Mouse (Mus musculus) midbrain, postnatal 0 days (tissue): ENCODE measurements around the gene Vgll4. TPM values are rescaled to one million over a fixed set of nuclear protein-coding genes. Genes with fewer than 3 reads are reported as not detected.

Experiments
- ATAC-seq: fragments of 200-750 bp; cut with Nextera tagmentation; 2 replicates; pipeline ENCODE4 v1.8.0; 2017; ENCODE audit warnings: moderate number of reproducible peaks, mild to moderate bottlenecking, moderate TSS enrichment, moderate library complexity; ENCODE audit not compliant: low FRiP score
- DNase-seq: peaks from one replicate; pipeline ENCODE4 v3.0.0-alpha.2; 2015; ENCODE audit warnings: low spot score
- H3K27ac ChIP-seq: fragments of 300-500 bp; sonication (generic); 2 replicates; pipeline ENCODE4 v1.5.1; 2014; ENCODE audit warnings: low read depth, mild to moderate bottlenecking, low read length, mixed read lengths
- H3K27me3 ChIP-seq: fragments of 300-500 bp; sonication (generic); 2 replicates; pipeline ENCODE4 v1.6.1; 2014; ENCODE audit warnings: low read length, control low read depth, mixed read lengths; ENCODE audit not compliant: insufficient read depth
- H3K36me3 ChIP-seq: fragments of 300-500 bp; sonication (generic); 2 replicates; pipeline ENCODE4 v1.6.1; 2014; ENCODE audit warnings: low read length, control low read depth, mixed read lengths; ENCODE audit not compliant: insufficient read depth
- H3K4me1 ChIP-seq: fragments of 300-500 bp; sonication (generic); 2 replicates; pipeline ENCODE4 v1.6.1; 2014; ENCODE audit warnings: mild to moderate bottlenecking, control low read depth, antibody characterized with exemption, low read length, mixed read lengths; ENCODE audit not compliant: insufficient read depth
- H3K4me2 ChIP-seq: fragments of 300-500 bp; sonication (generic); 2 replicates; pipeline ENCODE4 v1.6.1; 2014; ENCODE audit warnings: low read depth, mild to moderate bottlenecking, low read length, mixed read lengths; ENCODE audit not compliant: poor library complexity, severe bottlenecking
- H3K4me3 ChIP-seq: fragments of 300-500 bp; sonication (generic); 2 replicates; pipeline ENCODE4 v1.5.1; 2014; ENCODE audit warnings: low read depth, mild to moderate bottlenecking, low read length, moderate library complexity
- H3K9ac ChIP-seq: fragments of 300-500 bp; sonication (generic); replicated peaks from 2 replicates; pipeline ENCODE4 v1.6.1; 2014; ENCODE audit warnings: mild to moderate bottlenecking, low read length, moderate library complexity, mixed read lengths; ENCODE audit not compliant: poor library complexity, severe bottlenecking
- H3K9me3 ChIP-seq: fragments of 300-500 bp; sonication (generic); 2 replicates; pipeline ENCODE4 v1.6.1; 2016; ENCODE audit warnings: low read length, control low read depth
- CTCF ChIP-seq: IDR thresholded peaks from 2 replicates; pipeline ENCODE4 v1.5.1; 2016; ENCODE audit warnings: antibody characterized with exemption, mild to moderate bottlenecking
- WGBS: fragments of 180-500 bp; shearing (Covaris S2); extraction: QIAGEN DNeasy Blood & Tissue Kit; methylation state at CpG from one replicate; pipeline ENCODE4 v1.1.7; 2014; 5-methylcytosine and 5-hydroxymethylcytosine counted together
- polyA plus RNA-seq: library from polyadenylated mRNA; unstranded; fragments of >200 nt; fragmentation: Nextera tagmentation; extraction: Ambion mirVana; gene quantifications from 2 replicates; pipeline ENCODE4 v1.2.1, GENCODE M21; 2015
- total RNA-seq: library from RNA; depleted of rRNA; stranded (reverse); fragments of >200 nt; gene quantifications from 2 replicates; pipeline ENCODE4 v1.2.3, GENCODE M21; 2014

The Vgll4 gene
- total and polyA plus RNA-seq, 2 experiments from 2014 or later, result 36.0 to 58.5 TPM

DNA sequence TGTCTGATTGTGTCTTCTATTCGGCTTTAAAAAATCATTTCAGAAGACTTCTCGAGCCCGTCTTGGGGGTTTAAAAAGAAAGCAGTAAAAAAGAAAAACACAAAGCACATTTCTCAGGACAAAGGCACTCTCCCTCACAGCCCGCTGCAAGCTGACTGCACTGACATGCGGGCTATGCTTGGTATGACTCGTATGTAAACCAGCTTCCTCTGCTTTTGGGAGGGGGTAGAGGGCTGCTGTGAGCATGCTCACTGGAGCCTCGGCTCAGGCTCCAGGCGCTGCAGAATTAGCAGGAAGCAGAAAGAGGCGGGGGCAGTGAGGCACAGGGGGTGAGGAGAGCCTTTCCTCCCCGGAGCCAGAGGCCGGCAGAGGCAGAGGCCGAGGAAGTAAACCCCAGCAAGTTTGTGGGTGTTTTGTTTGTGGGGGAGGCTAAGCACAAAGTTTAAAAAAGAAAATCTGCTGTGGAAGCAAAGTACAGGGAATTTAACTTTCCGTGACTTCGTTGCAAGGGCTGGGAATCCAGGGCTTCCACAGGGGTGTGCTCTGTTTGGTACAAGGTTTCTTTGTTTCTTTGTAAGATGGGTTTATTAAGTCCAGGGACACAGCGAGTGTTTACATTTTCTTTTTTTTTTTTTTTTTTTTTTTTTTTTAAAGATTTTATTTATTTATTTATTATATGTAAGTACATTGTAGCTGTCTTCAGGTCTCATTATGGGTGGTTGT, 48.0 kb downstream of the Vgll4 start:
- under 1% methylated on average over 15 of the region's 15 CpGs for WGBS
- H3K4me1 ChIP-seq, result peaks cover 12% of the 10 kb centered on the region
- peak overlapping the region; percentile 64 for H3K4me2 ChIP-seq
- DNase-seq (peak; percentile 92), ATAC-seq (peak; percentile 85)
- peak overlapping the region; percentile 46 for H3K9ac ChIP-seq
- H3K27me3 ChIP-seq, result no peaks in the 10 kb centered on the region
- peak overlapping the region; percentile 48 for H3K27ac ChIP-seq
- no peak for TF ChIP-seq CTCF
- no peaks in the 10 kb centered on the region for H3K36me3 ChIP-seq
- H3K4me3 ChIP-seq, result peak overlapping the region; percentile 40
- no peaks in the 10 kb centered on the region for H3K9me3 ChIP-seq

GRCm38 (mm10) chr6:114920523-114921445, 49.0 kb downstream of the Vgll4 start:
- TF ChIP-seq CTCF, result 0 out of 2 replicates have a peak, but pooled peaks have one; percentile 2

DNA sequence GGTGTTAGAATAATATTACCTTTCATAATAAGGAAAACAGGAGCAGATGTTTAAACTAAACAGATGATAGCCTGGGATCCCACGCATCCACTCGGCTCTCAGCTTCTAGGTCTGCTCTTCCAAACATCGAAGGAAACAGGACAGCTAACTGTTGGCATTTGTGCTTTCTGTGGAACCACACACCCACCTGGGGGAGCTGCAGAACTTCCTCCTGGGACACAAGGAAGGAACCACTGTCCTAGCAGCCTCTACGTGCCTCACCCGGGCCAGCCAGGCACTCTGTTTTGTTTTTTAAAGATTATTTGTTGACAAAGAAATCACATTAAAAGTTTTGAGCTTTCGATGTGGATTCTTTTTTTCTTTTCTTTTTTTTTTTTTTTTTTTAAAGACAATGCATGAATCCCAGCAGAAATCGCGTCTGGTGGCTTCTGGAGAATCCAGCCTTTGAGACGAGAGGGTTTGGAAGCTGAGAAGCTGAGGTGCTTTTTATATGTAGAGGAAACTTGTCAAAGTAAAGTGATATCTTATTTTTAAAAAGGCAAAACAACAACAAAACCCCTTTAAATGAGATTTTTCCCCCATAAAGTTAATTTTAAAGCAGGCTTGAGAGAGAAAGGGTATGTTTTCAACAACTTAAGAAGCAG, 50.0 kb downstream of the Vgll4 start:
- Histone ChIP-seq H3K9ac (peak overlapping the region; percentile 46), H3K36me3 (no peaks in the 10 kb centered on the region), H3K4me1 (peaks cover 17% of the 10 kb centered on the region), H3K27me3 (no peaks in the 10 kb centered on the region), H3K4me2 (peak overlapping the region; percentile 64), H3K4me3 (peak overlapping the region; percentile 40), H3K9me3 (no peaks in the 10 kb centered on the region), H3K27ac (no peak overlapping the region)
- 28% methylated on average over 9 of the region's 9 CpGs for WGBS
- no peak for ATAC-seq
- TF ChIP-seq CTCF, result peak; percentile 28
- no peak for DNase-seq

More at GRCm38 (mm10) chr6:114920523-114921445, 49.0 kb downstream of the Vgll4 start:
- ATAC-seq (no peak), DNase-seq (peak; percentile 52)
- H3K4me1 ChIP-seq, result peaks cover 17% of the 10 kb centered on the region
- peak overlapping the region; percentile 64 for H3K4me2 ChIP-seq
- peak overlapping the region; percentile 46 for H3K9ac ChIP-seq
- no peaks in the 10 kb centered on the region for H3K27me3 ChIP-seq
- H3K36me3 ChIP-seq, result no peaks in the 10 kb centered on the region
- H3K27ac ChIP-seq, result peak overlapping the region; percentile 48
- 4% methylated on average over 17 of the region's 17 CpGs for WGBS
- H3K4me3 ChIP-seq, result peak overlapping the region; percentile 40
- no peaks in the 10 kb centered on the region for H3K9me3 ChIP-seq

GRCm38 (mm10) chr6:114918994-114919393, 50.8 kb downstream of the Vgll4 start:
- Histone ChIP-seq H3K27ac (no peak overlapping the region), H3K4me1 (peaks cover 19% of the 10 kb centered on the region), H3K9me3 (no peaks in the 10 kb centered on the region), H3K9ac (no peak overlapping the region), H3K27me3 (no peaks in the 10 kb centered on the region), H3K4me2 (peak overlapping the region; percentile 64), H3K36me3 (no peaks in the 10 kb centered on the region), H3K4me3 (peak overlapping the region; percentile 40; the same call in 1 of the 2 replicates)
- ATAC-seq (no peak), DNase-seq (no peak)
- no peak for TF ChIP-seq CTCF
- 78% methylated on average over 9 of the region's 9 CpGs for WGBS

GRCm38 (mm10) chr6:114917770-114918635, 51.8 kb downstream of the Vgll4 start:
- Histone ChIP-seq H3K9ac (no peak overlapping the region), H3K4me1 (peaks cover 20% of the 10 kb centered on the region), H3K9me3 (no peaks in the 10 kb centered on the region), H3K4me3 (no peak overlapping the region), H3K36me3 (no peaks in the 10 kb centered on the region), H3K4me2 (peak overlapping the region; percentile 64), H3K27me3 (no peaks in the 10 kb centered on the region), H3K27ac (no peak overlapping the region)
- 65% methylated on average over 14 of the region's 14 CpGs for WGBS
- DNase-seq, result no peak
- TF ChIP-seq CTCF, result no peak
- no peak for ATAC-seq
